In genomic region chr11:96931327-96932062, GRCm38 (mm10) we compare ENCODE assay signal across 12 mouse cellular contexts. TPM values are rescaled to one million over a fixed set of nuclear protein-coding genes. Genes with fewer than 3 reads are reported as not detected.
DNase-seq lines count a peak whose midpoint lies in the region; ATAC-seq and TF ChIP-seq lines count a peak whose summit lies in the region.
"Had no signal": no experiment of that assay in that cellular context is flagged by ENCODE, and none has a peak within 500 bp of the region (broad histone marks: within the 10 kb centered on the region; RNA-seq: fewer than 3 reads in every experiment).

No protein-coding gene starts in this region.

- no peak for ATAC-seq in kidney, postnatal 0 days (replicated peaks; ENCODE audit: low FRiP score, low read depth)
- ATAC-seq: inflammation-experienced regulatory T-cells, adult 6 months had no signal

- peak overlapping the region; percentile 38 for H3K9ac ChIP-seq in ES-Bruce4 (ENCODE audit: low read depth, poor library complexity, severe bottlenecking)
- H3K9ac ChIP-seq in kidney, postnatal 0 days (ENCODE audit: low read depth, low read length), result no peak overlapping the region
- H3K9ac ChIP-seq: embryonic facial prominence, embryonic 15.5 days; heart, embryonic 13.5 days; neural tube, embryonic 12.5 days had no signal

- TF ChIP-seq CTCF in ES-Bruce4 (IDR thresholded peaks at IDR 0.05; ENCODE audit: low read depth, low read length), result no peak
- no peak for TF ChIP-seq CTCF in kidney, postnatal 0 days (IDR thresholded peaks at IDR 0.05; ENCODE audit: low read depth)

- peaks cover 5% of the 10 kb centered on the region for H3K4me1 ChIP-seq in ES-Bruce4 (ENCODE audit: control insufficient read depth, insufficient read depth, low read length)
- 0 out of 2 replicates have a peak, but pooled peaks cover 15% of the 10 kb centered on the region for H3K4me1 ChIP-seq in kidney, postnatal 0 days (replicated peaks; ENCODE audit: insufficient read depth, low read length)

- no peak for TF ChIP-seq POLR2A in ES-Bruce4 (IDR thresholded peaks at IDR 0.05; ENCODE audit: insufficient read depth, low read length)

- peak; percentile 3 for DNase-seq in cerebellum, adult 9-11 months
- DNase-seq in cerebellum, adult 11 months, result no peak
- DNase-seq in kidney, postnatal 0 days (ENCODE audit: low spot score), result no peak
- DNase-seq in lung, postnatal 10 days, result peak; percentile 87
- no peak for DNase-seq in layer of hippocampus, adult 8-10 months (ENCODE audit: low spot score in 2 of 2)
- no peak for DNase-seq in cerebellum, postnatal 14 days
- no peak for DNase-seq in B cell, adult 2 months

- TF ChIP-seq EP300 in ES-Bruce4 (IDR thresholded peaks at IDR 0.05; ENCODE audit: insufficient read depth, low read depth, low read length), result no peak

- H3K9me3 ChIP-seq in ES-Bruce4 (replicated peaks; ENCODE audit: control insufficient read depth, insufficient read depth, low read length, poor library complexity, severe bottlenecking), result no peaks in the 10 kb centered on the region
- no peaks in the 10 kb centered on the region for H3K9me3 ChIP-seq in kidney, postnatal 0 days (replicated peaks; ENCODE audit: low read length)
- H3K9me3 ChIP-seq: embryonic facial prominence, embryonic 15.5 days; heart, embryonic 13.5 days; neural tube, embryonic 12.5 days had no signal

- 0 out of 2 replicates have a peak overlapping the region, but pooled peaks have one; percentile 0 for H3K27ac ChIP-seq in ES-Bruce4 (ENCODE audit: insufficient read depth, low read length)
- H3K27ac ChIP-seq in kidney, postnatal 0 days, result peak overlapping the region; percentile 68
- H3K27ac ChIP-seq: embryonic facial prominence, embryonic 15.5 days; heart, embryonic 13.5 days; neural tube, embryonic 12.5 days had no signal

- peak overlapping the region; percentile 39 for H3K4me3 ChIP-seq in ES-Bruce4 (ENCODE audit: low read depth, low read length)
- H3K4me3 ChIP-seq in kidney, postnatal 0 days (replicated peaks; ENCODE audit: low read depth, low read length), result 0 out of 2 replicates have a peak overlapping the region, but pooled peaks have one; percentile 7
- H3K4me3 ChIP-seq: embryonic facial prominence, embryonic 15.5 days; heart, embryonic 13.5 days; neural tube, embryonic 12.5 days had no signal

- peak overlapping the region; percentile 36; the same call in 1 of the 2 replicates for H3K4me2 ChIP-seq in kidney, postnatal 0 days (ENCODE audit: low read length)
- H3K4me2 ChIP-seq: embryonic facial prominence, embryonic 15.5 days; heart, embryonic 13.5 days; neural tube, embryonic 12.5 days had no signal

- H3K27me3 ChIP-seq in ES-Bruce4 (ENCODE audit: control insufficient read depth, insufficient read depth, low read length, poor library complexity, severe bottlenecking), result no peaks in the 10 kb centered on the region
- H3K27me3 ChIP-seq in kidney, postnatal 0 days (ENCODE audit: insufficient read depth, low read length), result no peaks in the 10 kb centered on the region

- no peaks in the 10 kb centered on the region for H3K36me3 ChIP-seq in ES-Bruce4 (ENCODE audit: control insufficient read depth, insufficient read depth, low read length, poor library complexity, severe bottlenecking)
- no peaks in the 10 kb centered on the region for H3K36me3 ChIP-seq in kidney, postnatal 0 days (ENCODE audit: insufficient read depth, low read length)
- H3K36me3 ChIP-seq: embryonic facial prominence, embryonic 15.5 days; heart, embryonic 13.5 days; neural tube, embryonic 12.5 days had no signal

- 37% methylated on average over 8 of the region's 8 CpGs for WGBS in kidney, postnatal 0 days

RNA-seq across cellular contexts. Expression of gene Prr15l, which starts 3.6 kb away (rescaled TPM):
- polyA plus RNA-seq in ES-Bruce4 (2011; ENCODE audit: insufficient read depth, insufficient read length, low read depth, missing spikeins), result 10.9 and 11.1 TPM in 2 replicates
- polyA plus RNA-seq in kidney, postnatal 0 days (2015; fragmentation: Nextera tagmentation; extraction: Ambion mirVana), result 76.5 and 88.2 TPM in 2 replicates
- not detected for total RNA-seq in layer of hippocampus, adult 8-10 months (2022)

RNA-seq across cellular contexts. Expression of gene Pnpo, which starts 12.3 kb away (rescaled TPM):
- polyA plus RNA-seq in ES-Bruce4 (2011; ENCODE audit: insufficient read depth, insufficient read length, low read depth, missing spikeins), result 23.6 and 24.1 TPM in 2 replicates
- polyA plus RNA-seq in kidney, postnatal 0 days (2015; fragmentation: Nextera tagmentation; extraction: Ambion mirVana), result 31.7 and 33.2 TPM in 2 replicates
- total RNA-seq in layer of hippocampus, adult 8-10 months (2022), result 10 to 100 TPM; 38.1 to 41.5 (median 39.6) TPM

RNA-seq across cellular contexts. Expression of gene Cdk5rap3, which starts 15.2 kb away (rescaled TPM):
- 93.3 and 109 TPM in 2 replicates for polyA plus RNA-seq in ES-Bruce4 (2011; ENCODE audit: insufficient read depth, insufficient read length, low read depth, missing spikeins)
- polyA plus RNA-seq in kidney, postnatal 0 days (2015; fragmentation: Nextera tagmentation; extraction: Ambion mirVana), result 77.8 and 81.6 TPM in 2 replicates
- 10 to 100 TPM; 33.9 to 49.1 (median 44.8) TPM for total RNA-seq in layer of hippocampus, adult 8-10 months (2022)

RNA-seq across cellular contexts. Expression of gene Sp2, which starts 51.3 kb away (rescaled TPM):
- polyA plus RNA-seq in ES-Bruce4 (2011; ENCODE audit: insufficient read depth, insufficient read length, low read depth, missing spikeins), result 29.0 and 30.5 TPM in 2 replicates
- 16.3 and 16.4 TPM in 2 replicates for polyA plus RNA-seq in kidney, postnatal 0 days (2015; fragmentation: Nextera tagmentation; extraction: Ambion mirVana)
- total RNA-seq in layer of hippocampus, adult 8-10 months (2022), result 10 to 100 TPM in 3 of 4 experiments, 1 to 10 TPM in 1; 9.6 to 14.2 (median 11.8) TPM

Comparison
In these comparisons a context has a peak if more than half of its experiments do, and no peak if none do; other contexts are left out.
1. DNase-seq: peak in cerebellum, adult 9-11 months (single experiment) and lung, postnatal 10 days (single experiment); none in cerebellum, adult 11 months (single experiment), kidney, postnatal 0 days (single experiment), layer of hippocampus, adult 8-10 months (0 of 2), cerebellum, postnatal 14 days (0 of 2) and B cell, adult 2 months (0 of 2).